Mouse (Mus musculus) ES-Bruce4 (cell line): ENCODE measurements around the gene Scfd2. TPM values are rescaled to one million over a fixed set of nuclear protein-coding genes. Genes with fewer than 3 reads are reported as not detected.
A peak's percentile ranks its signal among the peaks of the same experiment; 100 is the strongest.

Experiments
- H3K27ac ChIP-seq: 2 replicates; pipeline ENCODE4 v1.5.1; 2012; ENCODE audit warnings: low read length, inconsistent platforms; ENCODE audit not compliant: insufficient read depth
- H3K27me3 ChIP-seq: 2 replicates; pipeline ENCODE4 v1.6.1; 2012; ENCODE audit warnings: mild to moderate bottlenecking, low read length, inconsistent platforms; ENCODE audit not compliant: control insufficient read depth, poor library complexity, insufficient read depth, severe bottlenecking
- H3K36me3 ChIP-seq: 2 replicates; pipeline ENCODE4 v1.6.1; 2012; ENCODE audit warnings: inconsistent platforms, mild to moderate bottlenecking, low read length, moderate library complexity; ENCODE audit not compliant: control insufficient read depth, poor library complexity, insufficient read depth, severe bottlenecking
- H3K4me1 ChIP-seq: one replicate; pipeline ENCODE4 v1.8.1; 2011; ENCODE audit warnings: low read length; ENCODE audit not compliant: control insufficient read depth, insufficient read depth
- H3K4me3 ChIP-seq: 2 replicates; pipeline ENCODE4 v1.5.1; 2011; ENCODE audit warnings: low read depth, mild to moderate bottlenecking, low read length
- H3K9ac ChIP-seq: 2 replicates; pipeline ENCODE4 v1.6.1; 2012; ENCODE audit warnings: low read depth, mild to moderate bottlenecking, inconsistent platforms; ENCODE audit not compliant: poor library complexity, severe bottlenecking
- H3K9me3 ChIP-seq: replicated peaks from 2 replicates; pipeline ENCODE4 v1.6.1; 2012; ENCODE audit warnings: mild to moderate bottlenecking, low read length, inconsistent platforms; ENCODE audit not compliant: control insufficient read depth, poor library complexity, insufficient read depth, severe bottlenecking
- CTCF ChIP-seq: IDR thresholded peaks from one replicate; pipeline ENCODE4 v1.8.1; 2011; ENCODE audit warnings: low read depth, low read length
- EP300 ChIP-seq: IDR thresholded peaks from 2 replicates; pipeline ENCODE4 v1.6.1; 2011; ENCODE audit warnings: low read depth, low read length; ENCODE audit not compliant: insufficient read depth
- POLR2A ChIP-seq: IDR thresholded peaks from one replicate; pipeline ENCODE4 v1.8.1; 2011; ENCODE audit warnings: low read length; ENCODE audit not compliant: insufficient read depth
- polyA plus RNA-seq: library from polyadenylated mRNA; stranded (reverse); fragments of >200 nt; gene quantifications from 2 replicates; pipeline ENCODE4 v1.2.4, GENCODE M21; 2011; ENCODE audit warnings: low read depth; ENCODE audit not compliant: missing spikeins, insufficient read depth, insufficient read length

Gene Scfd2
- polyA plus RNA-seq = 5.8 and 9.4 TPM in 2 replicates

DNA sequence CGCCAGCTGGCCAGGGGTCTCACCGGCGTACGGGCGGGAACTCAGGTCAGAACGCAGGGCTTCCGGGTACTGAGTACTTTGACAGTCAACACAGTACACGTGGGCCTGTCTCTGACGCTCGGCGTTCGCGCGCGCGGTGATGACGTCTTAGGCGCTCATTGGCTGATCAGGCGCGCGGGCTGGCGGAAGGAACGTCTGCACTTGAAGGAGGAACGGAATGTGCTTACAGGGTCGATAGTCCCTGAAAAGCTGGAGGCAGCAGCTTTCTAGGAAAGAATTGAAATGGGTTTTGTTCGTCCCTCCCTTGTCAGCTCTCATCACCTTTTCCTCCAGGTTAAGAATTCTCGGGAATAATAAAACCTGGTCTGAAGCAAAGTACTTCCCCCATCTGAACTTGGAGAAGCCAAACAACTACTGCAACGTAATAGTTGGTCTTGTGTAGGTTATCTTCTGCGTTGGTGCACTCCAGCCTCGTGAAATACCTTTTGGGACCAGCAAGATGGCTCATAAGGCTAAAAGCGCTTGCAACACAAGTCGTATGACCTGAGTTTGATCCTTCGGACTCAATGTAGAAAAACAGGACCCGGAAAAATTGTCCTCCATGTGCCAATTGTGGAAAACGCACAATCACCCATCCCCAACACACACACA is at the start of gene Scfd2:
TSS of gene Scfd2 (minus strand) at position 130 of the 651 bp plus-strand sequence.
- peak within 1 kb of the TSS; percentile 93 for H3K4me3 ChIP-seq

DNA sequence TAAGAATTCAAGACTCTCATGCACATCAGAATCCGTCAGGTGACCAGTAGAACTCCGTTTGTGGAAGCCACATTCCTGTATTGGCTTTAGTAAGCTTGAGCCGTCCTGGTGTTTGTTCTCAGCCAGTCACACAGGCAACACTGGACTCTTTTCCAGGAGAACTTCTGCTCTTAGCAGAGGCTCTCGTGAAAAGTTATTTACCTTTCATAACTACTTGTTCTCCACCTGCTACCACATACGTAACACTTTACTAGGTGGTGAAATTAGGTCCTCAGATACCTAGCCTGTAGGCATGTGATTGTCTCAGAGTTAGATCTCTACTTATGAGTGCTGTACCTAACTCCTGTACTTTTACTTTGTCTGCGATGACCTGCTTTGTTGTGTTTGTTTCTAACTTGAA is 40.2 kb upstream of the Scfd2 start:
- Histone ChIP-seq H3K36me3 (peaks cover 15% of the 10 kb centered on the region), H3K4me1 (no peaks in the 10 kb centered on the region), H3K9ac (no peak overlapping the region), H3K9me3 (no peaks in the 10 kb centered on the region), H3K27ac (no peak overlapping the region), H3K27me3 (no peaks in the 10 kb centered on the region), H3K4me3 (no peak overlapping the region)
- no peak for TF ChIP-seq POLR2A
- no peak for TF ChIP-seq CTCF
- TF ChIP-seq EP300 = no peak

More for the DNA sequence above, at the start of gene Scfd2:
- Histone ChIP-seq H3K36me3 (no peaks in the 10 kb centered on the region), H3K27ac (no peak within 1 kb of the TSS), H3K9me3 (no peaks in the 10 kb centered on the region), H3K9ac (peak within 1 kb of the TSS; percentile 56), H3K4me1 (no peaks in the 10 kb centered on the region), H3K27me3 (no peaks in the 10 kb centered on the region)
- peak; percentile 67 for TF ChIP-seq POLR2A
- TF ChIP-seq CTCF = no peak
- no peak for TF ChIP-seq EP300

DNA sequence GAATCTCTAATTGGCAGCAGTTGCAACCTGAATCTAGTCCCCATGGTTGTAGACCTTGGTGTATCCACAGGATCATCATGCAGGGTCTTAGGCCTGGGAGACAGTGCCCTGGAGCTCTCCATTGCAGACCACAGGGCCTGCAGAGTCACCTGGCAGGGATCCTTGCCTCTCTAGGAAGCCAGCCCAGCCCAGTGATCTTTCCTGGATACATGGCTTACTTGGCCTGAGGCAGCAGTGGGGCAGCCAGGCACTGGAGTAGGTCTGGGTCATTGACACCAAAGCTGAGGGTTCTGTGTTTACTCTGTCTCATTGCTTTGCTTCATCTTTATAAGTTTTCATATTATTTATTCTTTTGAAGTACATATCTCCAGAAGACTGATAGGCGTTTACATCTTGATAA is 29.6 kb upstream of the Scfd2 start:
- Histone ChIP-seq H3K27me3 (no peaks in the 10 kb centered on the region), H3K9me3 (no peaks in the 10 kb centered on the region), H3K36me3 (peaks cover 30% of the 10 kb centered on the region), H3K9ac (no peak overlapping the region), H3K4me3 (no peak overlapping the region), H3K4me1 (no peaks in the 10 kb centered on the region), H3K27ac (no peak overlapping the region)
- no peak for TF ChIP-seq EP300
- TF ChIP-seq CTCF = no peak
- TF ChIP-seq POLR2A = no peak

DNA sequence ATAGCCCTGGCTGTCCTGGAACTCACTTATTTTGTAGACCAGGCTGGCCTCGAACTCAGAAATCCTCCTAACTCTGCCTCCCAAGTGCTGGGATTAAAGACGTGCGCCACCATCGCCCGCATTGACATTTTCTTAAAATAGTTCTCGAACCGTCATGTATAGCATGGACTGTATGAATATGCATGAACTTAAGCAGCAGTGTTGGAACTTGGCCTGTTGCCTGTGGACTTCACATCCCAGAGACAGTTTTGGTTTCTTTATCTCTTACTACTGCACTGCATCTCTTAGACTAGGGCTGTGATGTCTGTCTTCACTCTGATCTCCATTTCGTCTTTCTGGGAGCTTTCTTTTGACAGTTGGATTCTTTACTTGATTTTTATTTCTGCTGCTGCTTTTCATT is 18.0 kb upstream of the Scfd2 start:
- no peaks in the 10 kb centered on the region for H3K4me1 ChIP-seq
- no peak overlapping the region for H3K4me3 ChIP-seq
- H3K27me3 ChIP-seq = no peaks in the 10 kb centered on the region
- no peak for TF ChIP-seq CTCF
- TF ChIP-seq POLR2A = no peak
- TF ChIP-seq EP300 = no peak
- no peak overlapping the region for H3K9ac ChIP-seq
- no peak overlapping the region for H3K27ac ChIP-seq
- H3K9me3 ChIP-seq = no peaks in the 10 kb centered on the region
- peaks cover 20% of the 10 kb centered on the region for H3K36me3 ChIP-seq

DNA sequence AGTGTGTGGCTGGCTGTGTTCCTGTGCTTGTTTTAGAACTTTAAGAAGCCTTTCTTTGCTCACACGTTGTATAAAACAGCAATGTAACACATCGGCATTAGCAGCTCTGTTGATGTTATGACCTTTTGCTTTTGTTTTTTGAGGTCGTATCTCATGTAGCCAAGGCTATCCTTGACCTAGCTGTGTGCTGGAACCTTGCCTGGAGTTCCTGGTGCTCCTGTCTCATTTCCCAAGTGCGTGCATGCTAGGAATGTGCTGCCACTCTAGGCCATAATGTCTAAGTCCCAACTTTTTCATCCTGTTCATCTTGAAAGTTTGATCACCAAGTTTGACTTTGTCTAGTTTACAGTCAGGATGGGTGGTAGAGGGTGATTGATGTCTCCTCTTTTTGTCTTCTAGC is 14.0 kb upstream of the Scfd2 start:
- no peak overlapping the region for H3K4me3 ChIP-seq
- peaks cover 27% of the 10 kb centered on the region for H3K36me3 ChIP-seq
- no peak overlapping the region for H3K9ac ChIP-seq
- H3K27ac ChIP-seq = no peak overlapping the region
- H3K4me1 ChIP-seq = no peaks in the 10 kb centered on the region
- H3K9me3 ChIP-seq = no peaks in the 10 kb centered on the region
- TF ChIP-seq CTCF (no peak), EP300 (no peak), POLR2A (no peak)
- H3K27me3 ChIP-seq = no peaks in the 10 kb centered on the region

DNA sequence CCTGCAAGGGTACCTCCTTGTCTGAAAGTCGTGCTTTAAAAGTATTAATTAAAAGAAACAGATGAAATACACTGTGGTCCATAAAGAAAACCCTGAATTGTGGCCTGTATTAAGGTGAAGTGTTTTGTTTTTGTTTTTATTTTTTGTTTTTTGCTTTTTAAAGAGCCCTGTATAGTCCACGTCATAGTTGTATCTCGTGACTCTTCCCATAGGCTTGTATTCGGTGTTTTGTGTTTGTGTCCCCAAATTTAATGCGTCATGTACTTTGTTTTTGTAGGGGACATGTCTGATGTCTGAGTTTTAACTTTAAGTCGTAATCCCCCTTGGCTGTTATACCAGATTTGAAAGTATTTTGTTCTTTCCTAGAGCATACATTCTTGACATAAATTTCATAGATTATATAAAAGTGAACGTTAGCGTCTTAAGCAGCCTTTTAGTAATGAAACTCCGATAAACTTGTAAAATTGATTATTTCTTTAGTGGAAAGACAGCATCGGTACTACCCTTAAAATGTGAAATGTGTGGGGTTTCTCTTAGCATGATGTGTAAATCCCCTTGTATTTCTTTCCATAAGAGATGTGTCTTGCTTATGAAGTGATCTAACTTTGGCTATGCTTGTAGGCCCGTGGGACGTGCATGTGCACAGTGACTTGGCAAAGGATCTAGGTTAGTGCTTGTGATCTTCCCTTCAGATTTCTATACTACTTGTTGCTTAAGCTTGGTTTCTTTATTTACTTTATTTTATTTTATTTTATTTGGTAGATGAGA is 4.8 kb upstream of the Scfd2 start:
- no peaks in the 10 kb centered on the region for H3K4me1 ChIP-seq
- no peaks in the 10 kb centered on the region for H3K9me3 ChIP-seq
- TF ChIP-seq EP300 (no peak), POLR2A (no peak), CTCF (no peak)
- peak overlapping the region; percentile 93 for H3K4me3 ChIP-seq
- H3K9ac ChIP-seq = peak overlapping the region; percentile 93
- no peaks in the 10 kb centered on the region for H3K27me3 ChIP-seq
- H3K27ac ChIP-seq = no peak overlapping the region
- H3K36me3 ChIP-seq = peaks cover 7% of the 10 kb centered on the region
